Mouse (Mus musculus) cerebellum, adult 11-12 months (tissue): ENCODE measurements around the gene Mdfic.

Experiments used
- DNase-seq: peaks from one replicate; pipeline ENCODE4 v3.0.0; 2022

Gene Mdfic

GRCm38 (mm10) chr6:15743291-15743792, 22.9 kb downstream of the Mdfic start:
- no peak for DNase-seq

- no peak for DNase-seq
These were observed 23.3 kb downstream of the Mdfic start for GRCm38 (mm10) chr6:15743793-15744192.

GRCm38 (mm10) chr6:15745313-15745712, 24.9 kb downstream of the Mdfic start:
- no peak for DNase-seq

DNA sequence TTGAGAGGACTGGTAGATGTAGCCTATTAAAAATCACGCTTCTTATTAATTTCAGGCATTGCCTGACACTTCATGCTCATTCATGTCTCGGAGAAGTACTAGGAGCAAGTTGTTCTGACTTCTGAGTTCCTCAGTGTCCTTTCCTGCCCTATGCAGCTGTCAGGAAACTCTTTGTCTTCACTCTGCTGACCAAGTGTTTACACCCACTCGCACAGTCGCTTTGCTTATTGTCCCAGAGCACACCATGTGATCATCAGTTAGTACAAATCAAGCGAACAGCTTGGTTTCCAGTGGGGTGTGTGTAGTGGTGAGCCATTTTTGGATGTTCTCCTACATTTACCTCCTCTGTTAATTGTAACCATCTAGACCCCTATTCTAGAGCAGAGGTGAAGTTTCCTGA, 25.4 kb downstream of the Mdfic start:
- DNase-seq, result no peak

DNA sequence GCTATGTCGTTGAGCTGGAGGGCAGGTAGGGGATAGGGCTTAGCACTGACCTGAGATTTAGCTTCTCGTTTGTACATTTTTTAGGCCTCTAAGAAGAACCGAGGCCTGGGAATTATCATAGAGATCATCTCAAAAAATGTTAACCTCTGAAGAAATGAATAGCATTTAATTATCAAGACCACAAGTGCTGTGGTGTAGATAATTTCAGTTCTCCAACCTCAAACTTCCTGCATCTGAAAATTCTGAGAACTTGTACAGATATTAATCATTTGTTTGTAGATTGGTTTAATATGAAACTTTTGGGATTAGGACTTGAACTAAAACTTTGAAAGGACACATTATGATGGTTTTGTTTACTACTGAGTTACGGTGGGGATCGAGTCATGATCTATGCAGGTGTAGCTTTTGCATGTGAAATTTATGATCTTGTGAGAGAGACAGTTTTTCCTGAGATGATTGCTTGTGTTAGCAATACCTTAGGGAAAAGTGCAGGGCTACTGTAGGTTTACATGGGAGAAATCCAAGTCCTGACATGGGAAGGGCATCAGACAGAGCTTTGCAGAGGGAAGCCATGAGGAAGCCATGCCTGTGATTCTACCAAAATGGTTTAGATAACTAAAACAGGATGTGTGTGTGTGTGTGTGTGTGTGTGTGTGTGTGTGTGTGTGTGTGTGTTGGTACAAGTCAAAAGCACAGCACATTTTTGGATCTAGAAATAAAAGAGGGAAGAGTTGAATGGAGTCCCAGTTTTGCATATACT, 27.1 kb downstream of the Mdfic start:
- no peak for DNase-seq

DNA sequence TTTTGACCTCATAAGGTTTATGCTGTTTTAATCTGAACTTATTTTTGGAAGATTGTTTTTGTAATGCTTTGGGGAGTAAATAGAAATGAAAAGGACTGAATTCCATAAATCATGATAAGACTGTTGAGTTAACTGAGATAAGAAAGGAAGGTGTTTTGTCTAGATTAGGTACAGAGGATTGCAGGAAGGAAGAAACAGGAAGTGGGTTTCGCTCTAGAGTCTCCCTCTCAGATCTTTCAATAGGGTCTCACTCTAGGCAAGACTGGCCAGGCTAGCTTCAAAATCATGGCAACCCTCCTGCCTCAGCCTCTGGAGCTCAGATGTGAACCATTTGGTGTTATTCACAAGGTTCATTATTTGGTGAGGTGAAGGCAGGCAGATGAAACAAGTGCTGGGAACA, 27.8 kb downstream of the Mdfic start:
- no peak for DNase-seq

- no peak for DNase-seq
These were observed 28.5 kb downstream of the Mdfic start for GRCm38 (mm10) chr6:15748943-15749342.

GRCm38 (mm10) chr6:15750101-15750500, 29.6 kb downstream of the Mdfic start:
- no peak for DNase-seq

DNA sequence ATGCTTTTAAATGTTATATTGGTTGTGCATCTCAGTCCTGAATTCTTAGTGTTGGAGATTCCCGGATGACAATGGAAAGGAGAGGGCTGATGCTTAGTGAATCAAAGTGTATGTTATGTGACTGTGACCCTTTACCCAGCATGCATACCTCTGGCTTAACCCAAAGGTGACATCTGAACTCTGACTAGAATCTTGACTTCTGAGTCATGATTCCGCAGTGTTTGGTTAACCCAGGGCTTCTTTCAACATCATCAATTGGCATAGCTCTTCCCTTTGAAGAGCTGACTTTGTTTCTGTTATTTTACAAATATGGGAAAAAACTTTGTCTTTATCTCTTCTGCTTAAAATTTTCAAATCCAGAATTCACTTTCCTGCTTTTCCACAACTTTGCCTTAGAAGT, 30.9 kb downstream of the Mdfic start:
- DNase-seq, result no peak

- DNase-seq, result no peak
These were observed 31.7 kb downstream of the Mdfic start for GRCm38 (mm10) chr6:15752160-15752559.

DNA sequence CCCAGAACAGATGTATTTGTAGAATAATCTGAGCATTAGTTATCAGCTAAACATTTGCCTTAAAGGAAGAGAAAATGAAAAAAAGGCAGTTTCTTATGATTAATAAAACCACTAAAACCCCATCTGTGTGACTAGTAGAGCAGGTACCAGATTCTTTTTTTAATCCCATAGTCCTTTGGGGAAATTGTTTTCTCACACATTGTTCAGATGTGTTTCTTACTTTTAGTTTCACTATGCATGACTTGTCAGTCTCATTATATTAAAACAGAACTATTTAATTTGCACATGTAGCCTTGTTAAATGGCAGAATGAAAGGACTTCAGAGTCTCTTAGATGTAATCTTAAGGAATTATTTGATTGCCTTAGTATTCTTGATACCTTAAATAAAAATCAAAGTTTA, 32.7 kb downstream of the Mdfic start:
- no peak for DNase-seq

GRCm38 (mm10) chr6:15758394-15758793, 37.9 kb downstream of the Mdfic start:
- DNase-seq, result no peak

- DNase-seq, result no peak
These were observed 40.3 kb downstream of the Mdfic start for GRCm38 (mm10) chr6:15760750-15761149.

DNA sequence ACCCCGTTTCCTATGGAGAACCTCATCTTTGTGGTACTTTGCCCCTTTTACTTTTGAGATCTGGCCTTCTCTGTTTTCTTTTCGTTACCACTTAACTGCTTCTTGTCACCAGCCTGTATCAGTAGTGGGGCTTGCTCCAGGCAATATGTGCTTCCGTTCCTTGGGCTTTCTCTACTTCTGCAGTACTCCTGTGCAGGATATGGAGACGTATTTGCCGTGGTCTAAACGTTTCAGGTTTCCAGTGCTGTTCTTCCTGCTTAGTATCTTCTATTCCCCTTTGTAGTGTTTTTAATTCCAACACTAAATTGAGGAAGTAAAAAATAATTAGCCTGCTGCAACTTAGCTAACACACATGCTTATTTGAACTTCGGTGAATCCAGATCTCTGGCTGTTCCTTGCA, 43.6 kb downstream of the Mdfic start:
- DNase-seq, result no peak

DNA sequence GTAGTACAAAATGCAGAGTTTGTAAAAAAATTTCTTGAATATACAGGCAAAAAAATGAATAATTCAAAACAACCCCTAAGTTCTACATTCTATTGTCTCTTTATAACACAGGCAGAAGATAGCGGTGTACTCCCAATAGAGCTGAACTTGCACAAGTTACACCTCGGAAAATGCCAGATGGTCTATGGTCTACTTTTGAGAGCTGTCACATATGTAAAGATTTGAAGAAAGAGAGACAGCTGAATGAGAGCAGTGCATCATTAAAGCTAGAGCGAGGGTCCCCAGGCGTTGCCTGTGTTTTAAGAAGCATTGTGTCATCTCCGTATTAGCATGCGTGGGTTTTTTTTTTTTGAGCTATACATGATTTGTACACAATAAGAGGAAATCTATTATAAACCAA, 47.0 kb downstream of the Mdfic start:
- no peak for DNase-seq

DNA sequence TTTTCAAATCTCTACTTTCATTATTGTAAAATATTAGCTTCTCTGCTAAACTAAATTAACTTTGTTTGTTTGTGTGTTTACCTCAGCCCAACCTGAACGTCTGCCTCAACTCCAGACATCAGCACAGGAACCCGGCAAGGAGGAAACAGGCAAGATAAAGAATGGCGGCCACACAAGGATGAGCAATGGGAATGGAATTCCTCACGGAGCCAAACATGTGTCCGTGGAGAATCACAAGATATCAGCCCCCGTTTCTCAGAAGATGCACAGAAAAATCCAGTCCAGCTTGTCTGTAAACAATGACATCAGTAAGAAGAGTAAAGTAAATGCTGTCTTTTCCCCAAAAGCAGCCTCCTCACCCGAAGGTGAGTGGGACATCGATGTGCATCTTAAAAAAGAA, 49.7 kb downstream of the Mdfic start:
- no peak for DNase-seq

DNA sequence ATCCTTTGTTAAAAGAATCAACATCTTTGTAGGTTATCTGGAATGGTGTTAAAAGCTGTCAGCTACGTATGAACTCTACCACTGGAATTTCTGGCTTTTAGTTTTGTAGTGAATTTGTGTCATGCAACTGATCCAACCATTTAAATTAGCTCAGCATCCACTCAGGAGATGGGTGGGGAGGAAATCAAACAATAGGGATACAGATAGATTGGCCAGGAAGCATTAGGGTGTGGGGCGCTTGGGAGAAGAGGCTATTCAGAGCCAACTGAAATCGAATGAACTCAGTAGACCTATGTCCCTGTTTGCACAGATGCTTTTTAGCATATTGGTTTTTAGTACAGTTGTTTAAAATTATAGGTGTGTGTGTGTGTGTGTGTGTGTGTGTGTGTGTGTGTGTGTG, 56.6 kb downstream of the Mdfic start:
- DNase-seq, result no peak

- DNase-seq, result no peak
These were observed 59.7 kb downstream of the Mdfic start for GRCm38 (mm10) chr6:15780127-15780526.

GRCm38 (mm10) chr6:15780688-15781087, 60.2 kb downstream of the Mdfic start:
- no peak for DNase-seq

GRCm38 (mm10) chr6:15789523-15790500, 69.4 kb downstream of the Mdfic start:
- peak; percentile 3 for DNase-seq

DNA sequence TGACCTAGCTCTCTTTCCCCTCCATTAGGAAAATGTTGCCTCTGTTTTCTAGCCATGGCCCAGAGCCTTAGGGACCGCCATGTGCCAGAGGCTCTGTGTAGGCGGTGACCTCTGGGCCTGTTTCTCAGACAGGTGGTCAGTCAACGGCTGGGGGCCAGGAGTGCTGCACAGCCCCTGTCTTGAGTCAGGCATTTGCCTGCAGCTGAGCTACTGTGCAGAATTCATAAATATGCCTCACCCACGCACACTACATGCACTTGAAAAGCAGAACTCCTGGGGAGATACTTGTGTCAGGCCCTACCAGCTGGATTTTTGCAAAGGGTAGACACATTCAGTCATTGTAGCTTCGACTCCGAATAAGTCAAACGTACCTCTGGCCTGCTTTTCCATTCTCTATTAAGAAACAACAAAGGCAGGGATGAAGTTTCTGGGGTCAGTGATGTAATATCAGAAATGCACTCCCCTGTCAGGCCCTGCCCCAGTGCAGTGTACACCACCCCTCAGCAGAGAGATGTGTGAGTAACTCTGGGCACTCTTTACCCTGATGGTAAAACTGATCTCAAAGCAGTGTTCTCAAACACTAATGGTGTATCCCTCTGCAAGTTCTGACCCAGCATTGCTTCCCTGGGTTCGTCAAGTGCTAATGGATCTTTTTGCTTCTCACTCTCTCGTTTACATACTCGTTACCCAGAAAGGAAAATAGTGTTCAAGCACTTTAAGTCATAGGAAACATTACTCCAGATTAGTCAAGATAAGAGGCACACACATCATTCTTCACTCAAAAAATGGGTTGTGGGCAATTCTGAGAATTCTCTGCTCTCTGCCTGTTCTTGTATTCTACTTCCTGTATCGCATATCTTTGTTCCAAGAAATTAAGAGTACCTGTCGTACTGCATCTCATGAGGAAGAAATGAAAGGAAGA, 72.5 kb downstream of the Mdfic start:
- DNase-seq, result no peak

DNA sequence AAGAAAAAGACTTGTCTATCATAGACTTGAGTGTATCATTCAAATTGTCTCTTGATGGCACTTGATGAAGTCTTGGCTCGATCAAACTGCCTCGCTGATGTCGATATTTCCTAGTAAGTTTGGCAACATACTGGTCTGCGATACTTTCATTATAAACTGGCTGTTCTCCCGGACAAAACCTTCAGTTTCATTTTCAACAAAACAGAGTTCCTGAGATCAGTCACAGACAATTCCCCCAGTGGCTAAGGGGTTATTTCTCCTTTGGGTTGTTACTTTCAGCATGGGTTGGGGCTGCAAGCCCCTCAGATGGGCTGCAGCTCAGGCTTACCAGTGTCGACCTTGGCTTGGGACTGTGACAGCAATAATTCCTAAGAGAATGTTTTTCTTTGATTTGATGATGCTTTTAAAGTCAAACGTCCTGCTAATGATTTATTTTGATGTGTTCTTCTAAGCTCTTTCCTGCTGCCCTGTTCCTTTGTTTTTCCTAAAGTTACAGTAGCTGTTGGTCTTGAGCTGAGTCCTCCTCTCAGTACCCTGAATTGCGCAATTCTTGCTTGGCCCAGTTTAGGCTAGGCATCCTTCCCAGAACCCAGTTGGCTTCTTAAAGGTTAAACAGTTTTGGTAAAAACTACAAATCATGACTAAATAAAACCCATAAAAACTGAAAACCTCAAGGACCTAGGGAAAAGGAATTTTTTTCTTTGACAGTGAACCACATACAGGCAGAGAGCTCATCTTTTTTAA, 73.3 kb downstream of the Mdfic start:
- no peak for DNase-seq
